Mouse (Mus musculus) hindbrain, embryonic 11.5 days (tissue): Measurements from ENCODE around the gene Grb14. TPM values are rescaled to one million over a fixed set of nuclear protein-coding genes. Genes with fewer than 3 reads are reported as not detected.

Experiments used
- ATAC-seq: fragments of 200-750 bp; cut with Nextera tagmentation; 2 replicates; pipeline ENCODE4 v1.8.0; 2017; ENCODE audit warnings: mild to moderate bottlenecking, moderate TSS enrichment, moderate library complexity; ENCODE audit not compliant: low FRiP score
- DNase-seq: peaks from one replicate; pipeline ENCODE4 v3.0.0-alpha.2; 2015; ENCODE audit warnings: low spot score
- H3K27ac ChIP-seq: fragments of 300-500 bp; sonication (generic); 2 replicates; pipeline ENCODE4 v1.5.1; 2014; ENCODE audit warnings: mild to moderate bottlenecking, low read depth, low read length
- H3K27me3 ChIP-seq: fragments of 300-500 bp; sonication (generic); 2 replicates; pipeline ENCODE4 v1.6.1; 2014; ENCODE audit warnings: mild to moderate bottlenecking, low read length, moderate library complexity, mixed read lengths; ENCODE audit not compliant: control insufficient read depth, insufficient read depth
- H3K36me3 ChIP-seq: fragments of 300-500 bp; sonication (generic); 2 replicates; pipeline ENCODE4 v1.6.1; 2014; ENCODE audit warnings: mild to moderate bottlenecking, low read length, moderate library complexity, mixed read lengths; ENCODE audit not compliant: control insufficient read depth, insufficient read depth
- H3K4me1 ChIP-seq: fragments of 300-500 bp; sonication (generic); replicated peaks from 2 replicates; pipeline ENCODE4 v1.6.1; 2014; ENCODE audit warnings: low read length, mixed read lengths; ENCODE audit not compliant: control insufficient read depth, insufficient read depth
- H3K4me2 ChIP-seq: fragments of 300-500 bp; sonication (generic); replicated peaks from 2 replicates; pipeline ENCODE4 v1.6.1; 2014; ENCODE audit warnings: mild to moderate bottlenecking, low read depth, low read length
- H3K4me3 ChIP-seq: fragments of 300-500 bp; sonication (generic); 2 replicates; pipeline ENCODE4 v1.5.1; 2014; ENCODE audit warnings: low read depth, low read length
- H3K9ac ChIP-seq: fragments of 300-500 bp; sonication (generic); 2 replicates; pipeline ENCODE4 v1.6.1; 2014; ENCODE audit warnings: low read depth, low read length
- H3K9me3 ChIP-seq: fragments of 300-500 bp; sonication (generic); 2 replicates; pipeline ENCODE4 v1.6.1; 2016; ENCODE audit warnings: low read length; ENCODE audit not compliant: control insufficient read depth
- WGBS: fragments of 180-500 bp; shearing (Covaris S2); extraction: QIAGEN DNeasy Blood & Tissue Kit; methylation state at CpG from one replicate; pipeline ENCODE4 v1.1.7; 2014; 5-methylcytosine and 5-hydroxymethylcytosine counted together
- polyA plus RNA-seq: library from polyadenylated mRNA; unstranded; fragments of >200 nt; fragmentation: Nextera tagmentation; extraction: Ambion mirVana; gene quantifications from 2 replicates; pipeline ENCODE4 v1.2.1, GENCODE M21; 2014

Grb14 gene
- polyA plus RNA-seq, 1 experiment from 2014 or later = 8.7 TPM

DNA sequence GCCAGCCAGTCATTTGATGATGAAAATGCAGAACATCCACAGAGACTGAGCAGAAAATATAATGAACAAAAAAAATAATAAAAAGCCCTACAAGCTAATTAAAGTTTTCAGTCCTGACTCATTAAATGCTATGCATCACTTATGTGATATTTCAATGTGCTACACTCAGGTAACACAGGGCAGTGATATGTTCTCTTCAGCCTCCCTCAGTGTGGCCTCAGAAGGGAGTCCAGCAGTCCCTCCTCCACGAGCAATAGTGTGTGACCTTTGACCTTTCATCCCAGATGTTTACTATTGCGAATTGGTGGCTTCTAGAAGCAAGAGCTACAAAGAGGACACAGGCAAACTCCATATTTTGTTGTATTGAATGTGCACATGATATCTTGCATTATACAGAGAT, 146.5 kb downstream of the Grb14 start:
- Histone ChIP-seq H3K9me3 (no peaks in the 10 kb centered on the region), H3K4me2 (no peak overlapping the region), H3K4me1 (no peaks in the 10 kb centered on the region), H3K27me3 (no peaks in the 10 kb centered on the region), H3K36me3 (no peaks in the 10 kb centered on the region), H3K4me3 (no peak overlapping the region), H3K27ac (no peak overlapping the region), H3K9ac (no peak overlapping the region)
- WGBS = 41% methylated on average over 2 of the region's 2 CpGs
- no peak for DNase-seq
- ATAC-seq = no peak

Other genes starting within 250 kb of the Grb14 start
- 2.2 and 3.3 TPM in 2 replicates for gene Cobll1, start 214.4 kb upstream of the Grb14 start, polyA plus RNA-seq